Mouse (Mus musculus) NIH3T3 (cell line): ENCODE measurements at regions not wholly inside any gene's neighbourhood (a gene's known extent, or its start where the extent isn't known, plus 50 kb on each side); places are given as distances from the start of the nearest gene placed in this dataset.
"Not testable (repeated sequence)": the region's sequence is repeated elsewhere in the genome, so short reads cannot be mapped to it uniquely, and the experiment has no call there.

Source experiments
- DNase-seq: peaks from one replicate; pipeline ENCODE4 v3.0.0-alpha.2; 2012; ENCODE audit warnings: low read depth

- no peak for DNase-seq
These were observed 305.0 kb upstream of the Rnf219 start for GRCm38 (mm10) chr14:104827404-104827803.

GRCm38 (mm10) chr14:104824926-104825325 lies 302.5 kb upstream of the Rnf219 start:
- peak; percentile 5 for DNase-seq

- DNase-seq, result no peak
These were observed 301.8 kb upstream of the Rnf219 start for GRCm38 (mm10) chr14:104824224-104824623.

GRCm38 (mm10) chr14:104821903-104822573 lies 299.6 kb upstream of the Rnf219 start:
- no peak for DNase-seq

GRCm38 (mm10) chr14:104819106-104819505 lies 296.7 kb upstream of the Rnf219 start:
- no peak for DNase-seq

GRCm38 (mm10) chr14:104813977-104814584 lies 291.6 kb upstream of the Rnf219 start:
- DNase-seq, result peak; percentile 85

- no peak for DNase-seq
These were observed 289.6 kb upstream of the Rnf219 start for GRCm38 (mm10) chr14:104812006-104812405.

- DNase-seq, result no peak
These were observed 282.9 kb upstream of the Rnf219 start for GRCm38 (mm10) chr14:104805332-104805731.

GRCm38 (mm10) chr14:104796348-104796965 lies 274.0 kb upstream of the Rnf219 start:
- DNase-seq, result no peak

GRCm38 (mm10) chr14:104789346-104789745 lies 266.9 kb upstream of the Rnf219 start:
- no peak for DNase-seq

GRCm38 (mm10) chr14:104785066-104785465 lies 262.6 kb upstream of the Rnf219 start:
- DNase-seq, result no peak

- no peak for DNase-seq
These were observed 247.5 kb upstream of the Rnf219 start for GRCm38 (mm10) chr14:104769938-104770337.

- DNase-seq, result no peak
These were observed 211.8 kb upstream of the Rnf219 start for GRCm38 (mm10) chr14:104734213-104734612.

- DNase-seq, result no peak
These were observed 209.6 kb upstream of the Rnf219 start for GRCm38 (mm10) chr14:104732036-104732435.

GRCm38 (mm10) chr14:104731319-104731995 lies 209.0 kb upstream of the Rnf219 start:
- no peak for DNase-seq

- DNase-seq, result not testable (repeated sequence)
These were observed 193.2 kb upstream of the Rnf219 start for GRCm38 (mm10) chr14:104715651-104716050.

GRCm38 (mm10) chr14:104702283-104702893 lies 179.9 kb upstream of the Rnf219 start:
- no peak for DNase-seq

GRCm38 (mm10) chr14:104698962-104699361 lies 176.5 kb upstream of the Rnf219 start:
- no peak for DNase-seq

GRCm38 (mm10) chr14:104695101-104695500 lies 172.7 kb upstream of the Rnf219 start:
- no peak for DNase-seq

- no peak for DNase-seq
These were observed 171.8 kb upstream of the Rnf219 start for GRCm38 (mm10) chr14:104694174-104694803.

GRCm38 (mm10) chr14:104692616-104693015 lies 170.2 kb upstream of the Rnf219 start:
- no peak for DNase-seq

- DNase-seq, result no peak
These were observed 166.0 kb upstream of the Rnf219 start for GRCm38 (mm10) chr14:104688440-104688839.
